Mouse (Mus musculus) right cerebral cortex, postnatal 14 days (tissue): ENCODE data around the gene Cgnl1.

Experiments used
- DNase-seq: peaks from one replicate; pipeline ENCODE4 v3.0.0; 2022

The Cgnl1 gene

GRCm38 (mm10) chr9:71766306-71766705 lies 5.1 kb downstream of the Cgnl1 start:
- DNase-seq: no peak

- no peak for DNase-seq
Measured at GRCm38 (mm10) chr9:71764551-71764950, 6.9 kb downstream of the Cgnl1 start.

- DNase-seq: no peak
Measured at GRCm38 (mm10) chr9:71763273-71763672, 8.1 kb downstream of the Cgnl1 start.

- no peak for DNase-seq
Measured at GRCm38 (mm10) chr9:71761663-71762062, 9.7 kb downstream of the Cgnl1 start.

GRCm38 (mm10) chr9:71760518-71761141 lies 10.8 kb downstream of the Cgnl1 start:
- DNase-seq: no peak

GRCm38 (mm10) chr9:71759893-71760292 lies 11.5 kb downstream of the Cgnl1 start:
- DNase-seq: no peak

GRCm38 (mm10) chr9:71757386-71757785 lies 14.0 kb downstream of the Cgnl1 start:
- DNase-seq: no peak

- no peak for DNase-seq
Measured at GRCm38 (mm10) chr9:71756916-71757315, 14.5 kb downstream of the Cgnl1 start.

GRCm38 (mm10) chr9:71753981-71754380 lies 17.4 kb downstream of the Cgnl1 start:
- DNase-seq: no peak

GRCm38 (mm10) chr9:71753529-71753928 lies 17.9 kb downstream of the Cgnl1 start:
- no peak for DNase-seq

- no peak for DNase-seq
Measured at GRCm38 (mm10) chr9:71753117-71753516, 18.3 kb downstream of the Cgnl1 start.

GRCm38 (mm10) chr9:71750015-71750672 lies 21.3 kb downstream of the Cgnl1 start:
- DNase-seq: no peak

- DNase-seq: no peak
Measured at GRCm38 (mm10) chr9:71746405-71746804, 25.0 kb downstream of the Cgnl1 start.

GRCm38 (mm10) chr9:71738081-71738930 lies 33.1 kb downstream of the Cgnl1 start:
- DNase-seq: no peak

GRCm38 (mm10) chr9:71737257-71738023 lies 34.0 kb downstream of the Cgnl1 start:
- no peak for DNase-seq

- no peak for DNase-seq
Measured at GRCm38 (mm10) chr9:71735886-71736285, 35.5 kb downstream of the Cgnl1 start.

- no peak for DNase-seq
Measured at GRCm38 (mm10) chr9:71733559-71733958, 37.8 kb downstream of the Cgnl1 start.

GRCm38 (mm10) chr9:71728822-71729311 lies 42.5 kb downstream of the Cgnl1 start:
- no peak for DNase-seq

GRCm38 (mm10) chr9:71727233-71727632 lies 44.2 kb downstream of the Cgnl1 start:
- no peak for DNase-seq

GRCm38 (mm10) chr9:71726121-71726520 lies 45.3 kb downstream of the Cgnl1 start:
- DNase-seq: no peak

- no peak for DNase-seq
Measured at GRCm38 (mm10) chr9:71722366-71722765, 49.0 kb downstream of the Cgnl1 start.

GRCm38 (mm10) chr9:71716995-71717394 lies 54.4 kb downstream of the Cgnl1 start:
- no peak for DNase-seq

- no peak for DNase-seq
Measured at GRCm38 (mm10) chr9:71710776-71711175, 60.6 kb downstream of the Cgnl1 start.
